Mouse (Mus musculus): ENCODE results near the gene Smpd4. TPM values are rescaled to one million over a fixed set of nuclear protein-coding genes. Genes with fewer than 3 reads are reported as not detected.

Smpd4 gene
- polyA plus RNA-seq, 1 experiment from 2014 or later = 17.2 TPM

GRCm38 (mm10) chr16:17639951-17640350, 20.8 kb downstream of the Smpd4 start:
- Histone ChIP-seq H3K4me1 (replicated peaks) (peaks cover 26% of the 10 kb centered on the region), H3K9ac (no peak overlapping the region), H3K9me3 (replicated peaks) (no peaks in the 10 kb centered on the region), H3K36me3 (peaks cover 49% of the 10 kb centered on the region), H3K27ac (no peak overlapping the region), H3K4me2 (no peak overlapping the region), H3K4me3 (no peak overlapping the region), H3K27me3 (no peaks in the 10 kb centered on the region)
- 90% methylated on average over 6 of the region's 6 CpGs for WGBS
- no peak for ATAC-seq (replicated peaks; ENCODE audit: insufficient number of reproducible peaks, insufficient read depth, low FRiP score, low read depth)

- Histone ChIP-seq H3K9ac (no peak overlapping the region), H3K4me3 (no peak overlapping the region), H3K9me3 (replicated peaks) (no peaks in the 10 kb centered on the region), H3K4me1 (replicated peaks) (peaks cover 26% of the 10 kb centered on the region), H3K27ac (no peak overlapping the region), H3K4me2 (no peak overlapping the region), H3K27me3 (no peaks in the 10 kb centered on the region), H3K36me3 (peaks cover 46% of the 10 kb centered on the region)
- whole genome bisulfite sequencing = 92% methylated on average over 9 of the region's 9 CpGs
- ATAC-seq (replicated peaks; ENCODE audit: insufficient number of reproducible peaks, insufficient read depth, low FRiP score, low read depth) = no peak
Observed at GRCm38 (mm10) chr16:17640706-17641105, 21.6 kb downstream of the Smpd4 start.

- no peak for ATAC-seq (replicated peaks; ENCODE audit: insufficient number of reproducible peaks, insufficient read depth, low FRiP score, low read depth)
- H3K4me3 ChIP-seq = no peak overlapping the region
- 80% methylated on average over 6 of the region's 6 CpGs for WGBS
- peaks cover 46% of the 10 kb centered on the region for H3K36me3 ChIP-seq
- no peaks in the 10 kb centered on the region for H3K27me3 ChIP-seq
- H3K9ac ChIP-seq = no peak overlapping the region
- no peak overlapping the region for H3K4me2 ChIP-seq
- no peak overlapping the region for H3K27ac ChIP-seq
- H3K4me1 ChIP-seq (replicated peaks) = peaks cover 24% of the 10 kb centered on the region
- no peaks in the 10 kb centered on the region for H3K9me3 ChIP-seq (replicated peaks)
Observed at GRCm38 (mm10) chr16:17641301-17641700, 22.1 kb downstream of the Smpd4 start.

GRCm38 (mm10) chr16:17642311-17642710, 23.2 kb downstream of the Smpd4 start:
- 84% methylated on average over 8 of the region's 8 CpGs for WGBS

GRCm38 (mm10) chr16:17643437-17643990, 24.4 kb downstream of the Smpd4 start:
- no peaks in the 10 kb centered on the region for H3K9me3 ChIP-seq (replicated peaks)
- 86% methylated on average over 4 of the region's 4 CpGs for WGBS
- no peak overlapping the region for H3K9ac ChIP-seq
- no peak for ATAC-seq (replicated peaks; ENCODE audit: insufficient number of reproducible peaks, insufficient read depth, low FRiP score, low read depth)
- H3K27ac ChIP-seq = no peak overlapping the region
- no peak overlapping the region for H3K4me3 ChIP-seq
- H3K27me3 ChIP-seq = no peaks in the 10 kb centered on the region
- H3K36me3 ChIP-seq = peaks cover 42% of the 10 kb centered on the region
- no peak overlapping the region for H3K4me2 ChIP-seq
- peaks cover 12% of the 10 kb centered on the region for H3K4me1 ChIP-seq (replicated peaks)

More at GRCm38 (mm10) chr16:17642311-17642710, 23.2 kb downstream of the Smpd4 start:
- H3K36me3 ChIP-seq = peaks cover 46% of the 10 kb centered on the region
- peaks cover 23% of the 10 kb centered on the region for H3K4me1 ChIP-seq (replicated peaks)
- H3K4me2 ChIP-seq = no peak overlapping the region
- no peak overlapping the region for H3K4me3 ChIP-seq
- no peaks in the 10 kb centered on the region for H3K27me3 ChIP-seq
- no peaks in the 10 kb centered on the region for H3K9me3 ChIP-seq (replicated peaks)
- no peak for ATAC-seq (replicated peaks; ENCODE audit: insufficient number of reproducible peaks, insufficient read depth, low FRiP score, low read depth)
- no peak overlapping the region for H3K9ac ChIP-seq
- H3K27ac ChIP-seq = no peak overlapping the region

GRCm38 (mm10) chr16:17646310-17647114, 27.4 kb downstream of the Smpd4 start, which contains the start of gene Ccdc74a:
Ccdc74a (plus strand) TSS chr16:17646470.
- peak within 1 kb of the TSS; percentile 61 for H3K4me3 ChIP-seq
- peaks cover 22% of the 10 kb centered on the region for H3K36me3 ChIP-seq
- H3K9me3 ChIP-seq (replicated peaks) = no peaks in the 10 kb centered on the region
- H3K27me3 ChIP-seq = no peaks in the 10 kb centered on the region
- H3K9ac ChIP-seq = peak within 1 kb of the TSS; percentile 66
- ATAC-seq (replicated peaks; ENCODE audit: insufficient number of reproducible peaks, insufficient read depth, low FRiP score, low read depth) = peak; percentile 95
- peaks cover 12% of the 10 kb centered on the region for H3K4me1 ChIP-seq (replicated peaks)
- H3K27ac ChIP-seq = peak within 1 kb of the TSS; percentile 33; the same call in 1 of the 2 replicates
- peak within 1 kb of the TSS; percentile 94 for H3K4me2 ChIP-seq
- 2% methylated on average over 65 of the region's 65 CpGs for WGBS

- WGBS = 58% methylated on average over 1 of the region's 1 CpGs
- no peaks in the 10 kb centered on the region for H3K9me3 ChIP-seq (replicated peaks)
- no peak overlapping the region for H3K27ac ChIP-seq
- no peaks in the 10 kb centered on the region for H3K27me3 ChIP-seq
- H3K4me2 ChIP-seq = peak overlapping the region; percentile 94
- H3K36me3 ChIP-seq = peaks cover 27% of the 10 kb centered on the region
- H3K4me1 ChIP-seq (replicated peaks) = peaks cover 12% of the 10 kb centered on the region
- no peak overlapping the region for H3K9ac ChIP-seq
- 0 out of 2 replicates have a peak overlapping the region, but pooled peaks have one; percentile 61 for H3K4me3 ChIP-seq
- ATAC-seq (replicated peaks; ENCODE audit: insufficient number of reproducible peaks, insufficient read depth, low FRiP score, low read depth) = no peak
Observed at GRCm38 (mm10) chr16:17647156-17647555, 28.0 kb downstream of the Smpd4 start.

- no peak overlapping the region for H3K27ac ChIP-seq
- H3K27me3 ChIP-seq = no peaks in the 10 kb centered on the region
- peaks cover 27% of the 10 kb centered on the region for H3K36me3 ChIP-seq
- peaks cover 14% of the 10 kb centered on the region for H3K4me1 ChIP-seq (replicated peaks)
- no peak for ATAC-seq (replicated peaks; ENCODE audit: insufficient number of reproducible peaks, insufficient read depth, low FRiP score, low read depth)
- H3K4me2 ChIP-seq = no peak overlapping the region
- H3K4me3 ChIP-seq = no peak overlapping the region
- 86% methylated on average over 10 of the region's 10 CpGs for WGBS
- H3K9ac ChIP-seq = no peak overlapping the region
- H3K9me3 ChIP-seq (replicated peaks) = no peaks in the 10 kb centered on the region
Observed at GRCm38 (mm10) chr16:17647566-17648340, 28.6 kb downstream of the Smpd4 start.

GRCm38 (mm10) chr16:17649925-17650605, 30.9 kb downstream of the Smpd4 start:
- 82% methylated on average over 16 of the region's 16 CpGs for WGBS
- Histone ChIP-seq H3K36me3 (peaks cover 44% of the 10 kb centered on the region), H3K27ac (no peak overlapping the region), H3K4me3 (no peak overlapping the region), H3K4me1 (replicated peaks) (peaks cover 17% of the 10 kb centered on the region), H3K9ac (no peak overlapping the region), H3K27me3 (no peaks in the 10 kb centered on the region), H3K4me2 (no peak overlapping the region), H3K9me3 (replicated peaks) (no peaks in the 10 kb centered on the region)
- ATAC-seq (replicated peaks; ENCODE audit: insufficient number of reproducible peaks, insufficient read depth, low FRiP score, low read depth) = no peak

- no peak overlapping the region for H3K27ac ChIP-seq
- 95% methylated on average over 1 of the region's 1 CpGs for WGBS
- H3K4me1 ChIP-seq (replicated peaks) = peaks cover 17% of the 10 kb centered on the region
- no peak for ATAC-seq (replicated peaks; ENCODE audit: insufficient number of reproducible peaks, insufficient read depth, low FRiP score, low read depth)
- H3K4me3 ChIP-seq = no peak overlapping the region
- no peaks in the 10 kb centered on the region for H3K27me3 ChIP-seq
- H3K4me2 ChIP-seq = no peak overlapping the region
- no peak overlapping the region for H3K9ac ChIP-seq
- H3K9me3 ChIP-seq (replicated peaks) = no peaks in the 10 kb centered on the region
- H3K36me3 ChIP-seq = peaks cover 51% of the 10 kb centered on the region
Observed at GRCm38 (mm10) chr16:17650711-17651110, 31.6 kb downstream of the Smpd4 start.

GRCm38 (mm10) chr16:17652607-17653006, 33.5 kb downstream of the Smpd4 start:
- H3K27me3 ChIP-seq = no peaks in the 10 kb centered on the region
- peaks cover 18% of the 10 kb centered on the region for H3K4me1 ChIP-seq (replicated peaks)
- no peak overlapping the region for H3K9ac ChIP-seq
- H3K4me2 ChIP-seq = no peak overlapping the region
- ATAC-seq (replicated peaks; ENCODE audit: insufficient number of reproducible peaks, insufficient read depth, low FRiP score, low read depth) = no peak
- no peak overlapping the region for H3K27ac ChIP-seq
- 69% methylated on average over 4 of the region's 4 CpGs for WGBS
- peaks cover 51% of the 10 kb centered on the region for H3K36me3 ChIP-seq
- H3K9me3 ChIP-seq (replicated peaks) = no peaks in the 10 kb centered on the region
- H3K4me3 ChIP-seq = no peak overlapping the region
